Mouse (Mus musculus) megakaryocyte, embryonic 14.5 days (primary cell): ENCODE measurements around the gene Ctc1.

Experiments used
- FLI1 ChIP-seq: IDR thresholded peaks from 2 replicates; pipeline ENCODE4 v1.6.1; 2012; ENCODE audit warnings: low read length, inconsistent platforms, mixed read lengths
- GATA1 ChIP-seq: IDR thresholded peaks from 3 replicates; pipeline ENCODE4 v1.6.1; 2012; ENCODE audit warnings: mixed read lengths, low read length, inconsistent platforms, borderline replicate concordance

GRCm38 (mm10) chr11:68987365-68987882 lies 28.3 kb upstream of the Ctc1 start:
- TF ChIP-seq GATA1 (no peak), FLI1 (no peak)
